Mouse (Mus musculus) heart, postnatal 0 days (tissue): ENCODE data around the gene Cul4b. TPM values are rescaled to one million over a fixed set of nuclear protein-coding genes. Genes with fewer than 3 reads are reported as not detected.

Experiments used
- ATAC-seq: fragments of 200-750 bp; cut with Nextera tagmentation; 2 replicates; pipeline ENCODE4 v1.8.0; 2017; ENCODE audit warnings: low read depth, moderate number of reproducible peaks, moderate library complexity; ENCODE audit not compliant: insufficient read depth
- DNase-seq: peaks from one replicate; pipeline ENCODE4 v3.0.0-alpha.2; 2016; ENCODE audit warnings: low spot score
- H3K27ac ChIP-seq: fragments of 300-500 bp; sonication (generic); 2 replicates; pipeline ENCODE4 v1.5.1; 2014; ENCODE audit warnings: low read depth, mild to moderate bottlenecking
- H3K27me3 ChIP-seq: fragments of 300-500 bp; sonication (generic); 2 replicates; pipeline ENCODE4 v1.6.1; 2014; ENCODE audit warnings: low read length, mixed read lengths; ENCODE audit not compliant: control insufficient read depth, insufficient read depth
- H3K36me3 ChIP-seq: fragments of 300-500 bp; sonication (generic); replicated peaks from 2 replicates; pipeline ENCODE4 v1.6.1; 2014; ENCODE audit warnings: low read length, mixed read lengths; ENCODE audit not compliant: control insufficient read depth, insufficient read depth
- H3K4me1 ChIP-seq: fragments of 300-500 bp; sonication (generic); 2 replicates; pipeline ENCODE4 v1.6.1; 2014; ENCODE audit warnings: antibody characterized with exemption; ENCODE audit not compliant: control insufficient read depth, insufficient read depth
- H3K4me2 ChIP-seq: fragments of 300-500 bp; sonication (generic); 2 replicates; pipeline ENCODE4 v1.6.1; 2014; ENCODE audit warnings: low read depth, mild to moderate bottlenecking, low read length, moderate library complexity
- H3K4me3 ChIP-seq: fragments of 300-500 bp; sonication (generic); 2 replicates; pipeline ENCODE4 v1.5.1; 2014; ENCODE audit warnings: low read depth, low read length
- H3K9ac ChIP-seq: fragments of 300-500 bp; sonication (generic); replicated peaks from 2 replicates; pipeline ENCODE4 v1.6.1; 2014; ENCODE audit warnings: low read depth, low read length, mixed read lengths
- H3K9me3 ChIP-seq: fragments of 300-500 bp; sonication (generic); replicated peaks from 2 replicates; pipeline ENCODE4 v1.6.1; 2016; ENCODE audit warnings: low read length; ENCODE audit not compliant: control insufficient read depth
- CTCF ChIP-seq: IDR thresholded peaks from 2 replicates; pipeline ENCODE4 v1.5.1; 2016; ENCODE audit warnings: antibody characterized with exemption, control low read depth, low read depth
- EP300 ChIP-seq: IDR thresholded peaks from 2 replicates; pipeline ENCODE4 v1.6.1; 2016; ENCODE audit warnings: antibody characterized with exemption, low read depth
- WGBS: fragments of 180-500 bp; shearing (Covaris S2); extraction: QIAGEN DNeasy Blood & Tissue Kit; methylation state at CpG from one replicate; pipeline ENCODE4 v1.1.7; 2014; 5-methylcytosine and 5-hydroxymethylcytosine counted together
- polyA plus RNA-seq: library from polyadenylated mRNA; unstranded; fragments of >200 nt; fragmentation: Nextera tagmentation; extraction: Ambion mirVana; gene quantifications from 2 replicates; pipeline ENCODE4 v1.2.1, GENCODE M21; 2015
- total RNA-seq: library from RNA; depleted of rRNA; stranded (reverse); fragments of >200 nt; gene quantifications from 2 replicates; pipeline ENCODE4 v1.2.3, GENCODE M21; 2014; ENCODE audit warnings: low replicate concordance

The Cul4b gene
- total and polyA plus RNA-seq, 2 experiments from 2014 or later = 8.3 to 11.7 TPM

GRCm38 (mm10) chrX:38589827-38590226 lies 13.8 kb upstream of the Cul4b start:
- Histone ChIP-seq H3K4me1 (no peaks in the 10 kb centered on the region), H3K4me2 (no peak overlapping the region), H3K27me3 (no peaks in the 10 kb centered on the region), H3K27ac (peak overlapping the region; percentile 46; the same call in 1 of the 2 replicates), H3K9me3 (no peaks in the 10 kb centered on the region), H3K4me3 (no peak overlapping the region), H3K36me3 (no peaks in the 10 kb centered on the region), H3K9ac (no peak overlapping the region)
- ATAC-seq (peak; percentile 30; the same call in 1 of the 2 replicates), DNase-seq (peak; percentile 13)
- WGBS = 27% methylated on average over 4 of the region's 4 CpGs
- TF ChIP-seq CTCF (no peak), EP300 (no peak)

- H3K27me3 ChIP-seq = no peaks in the 10 kb centered on the region
- H3K27ac ChIP-seq = no peak overlapping the region
- no peak for DNase-seq
- TF ChIP-seq EP300 (no peak), CTCF (no peak)
- no peaks in the 10 kb centered on the region for H3K36me3 ChIP-seq
- H3K4me3 ChIP-seq = no peak overlapping the region
- no peaks in the 10 kb centered on the region for H3K4me1 ChIP-seq
- no peak overlapping the region for H3K4me2 ChIP-seq
- no peak overlapping the region for H3K9ac ChIP-seq
- H3K9me3 ChIP-seq = no peaks in the 10 kb centered on the region
- no peak for ATAC-seq
Observed at GRCm38 (mm10) chrX:38583261-38583660, 7.3 kb upstream of the Cul4b start.

- no peak for ATAC-seq
- H3K9me3 ChIP-seq = no peaks in the 10 kb centered on the region
- H3K27me3 ChIP-seq = no peaks in the 10 kb centered on the region
- no peak for TF ChIP-seq CTCF
- no peak for TF ChIP-seq EP300
- H3K36me3 ChIP-seq = no peaks in the 10 kb centered on the region
- H3K4me2 ChIP-seq = no peak overlapping the region
- 94% methylated on average over 1 of the region's 1 CpGs for WGBS
- H3K4me3 ChIP-seq = no peak overlapping the region
- H3K4me1 ChIP-seq = no peaks in the 10 kb centered on the region
- H3K27ac ChIP-seq = no peak overlapping the region
- H3K9ac ChIP-seq = no peak overlapping the region
- no peak for DNase-seq
Observed at GRCm38 (mm10) chrX:38581140-38581539, 5.1 kb upstream of the Cul4b start.

GRCm38 (mm10) chrX:38566521-38567205 lies 9.3 kb downstream of the Cul4b start:
- DNase-seq = no peak
- H3K9ac ChIP-seq = no peak overlapping the region
- H3K4me1 ChIP-seq = no peaks in the 10 kb centered on the region
- WGBS = 63% methylated on average over 6 of the region's 6 CpGs
- no peak overlapping the region for H3K4me3 ChIP-seq
- no peak for TF ChIP-seq EP300
- no peak for TF ChIP-seq CTCF
- no peak for ATAC-seq
- no peaks in the 10 kb centered on the region for H3K27me3 ChIP-seq
- no peaks in the 10 kb centered on the region for H3K9me3 ChIP-seq
- no peak overlapping the region for H3K4me2 ChIP-seq
- H3K27ac ChIP-seq = no peak overlapping the region
- H3K36me3 ChIP-seq = no peaks in the 10 kb centered on the region

GRCm38 (mm10) chrX:38565176-38565542 lies 10.8 kb downstream of the Cul4b start:
- peak overlapping the region; percentile 97 for H3K27ac ChIP-seq
- no peaks in the 10 kb centered on the region for H3K27me3 ChIP-seq
- 21% methylated on average over 7 of the region's 8 CpGs for WGBS
- no peak for ATAC-seq
- H3K4me3 ChIP-seq = peak overlapping the region; percentile 66
- H3K4me2 ChIP-seq = peak overlapping the region; percentile 69
- no peak for TF ChIP-seq EP300
- TF ChIP-seq CTCF = no peak
- DNase-seq = no peak
- no peaks in the 10 kb centered on the region for H3K36me3 ChIP-seq
- no peaks in the 10 kb centered on the region for H3K4me1 ChIP-seq
- no peaks in the 10 kb centered on the region for H3K9me3 ChIP-seq
- peak overlapping the region; percentile 45; the same call in 1 of the 2 replicates for H3K9ac ChIP-seq
